Mouse (Mus musculus): ENCODE measurements around the gene Fam227b.

- TF ChIP-seq CTCF (IDR thresholded peaks at IDR 0.05; ENCODE audit: low read depth, low read length): no peak
- TF ChIP-seq POLR2A (IDR thresholded peaks at IDR 0.05; ENCODE audit: extremely low read depth, insufficient read depth, low read length): no peak
Measured at GRCm38 (mm10) chr2:126147723-126148122, 4.1 kb downstream of the Fam227b start.
